Mouse (Mus musculus): Measurements from ENCODE around the gene Unc5a. TPM values are rescaled to one million over a fixed set of nuclear protein-coding genes. Genes with fewer than 3 reads are reported as not detected.
A peak's percentile ranks its signal among the peaks of the same experiment; 100 is the strongest.

Unc5a gene
- polyA plus RNA-seq, 1 experiment from 2014 or later: 1.0 TPM

DNA sequence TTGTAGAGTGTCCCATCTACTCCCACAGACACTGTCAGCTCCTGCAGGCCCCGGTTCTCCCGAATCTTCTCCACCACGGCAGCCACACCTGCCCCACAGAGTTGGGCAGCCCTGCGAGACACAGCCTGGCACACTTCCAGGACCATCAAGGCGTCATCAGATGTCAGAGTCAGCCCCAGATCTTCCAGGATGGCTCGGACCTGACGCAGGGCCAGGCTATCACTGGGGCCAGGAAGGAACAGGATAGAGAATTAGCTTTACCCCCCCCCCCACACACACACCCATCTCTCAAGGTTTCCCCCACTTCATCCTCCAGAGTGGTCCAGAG, 57.2 kb downstream of the Unc5a start:
- no peak for DNase-seq (ENCODE audit: low spot score)
- Histone ChIP-seq H3K4me1 (ENCODE audit: control insufficient read depth, insufficient read depth, low read length) (no peaks in the 10 kb centered on the region), H3K27me3 (ENCODE audit: control insufficient read depth, insufficient read depth, low read length) (no peaks in the 10 kb centered on the region), H3K27ac (replicated peaks; ENCODE audit: low read depth, low read length) (no peak overlapping the region), H3K4me2 (ENCODE audit: low read depth, low read length) (no peak overlapping the region), H3K9ac (replicated peaks; ENCODE audit: low read length) (no peak overlapping the region), H3K4me3 (ENCODE audit: low read depth, low read length) (no peak overlapping the region), H3K36me3 (replicated peaks; ENCODE audit: control insufficient read depth, insufficient read depth, low read depth, low read length) (no peaks in the 10 kb centered on the region), H3K9me3 (replicated peaks; ENCODE audit: control insufficient read depth, low read length) (no peaks in the 10 kb centered on the region)
- 82% methylated on average over 7 of the region's 7 CpGs for WGBS
- ATAC-seq (replicated peaks; ENCODE audit: insufficient number of reproducible peaks, low FRiP score, low TSS enrichment, low read depth): no peak

DNA sequence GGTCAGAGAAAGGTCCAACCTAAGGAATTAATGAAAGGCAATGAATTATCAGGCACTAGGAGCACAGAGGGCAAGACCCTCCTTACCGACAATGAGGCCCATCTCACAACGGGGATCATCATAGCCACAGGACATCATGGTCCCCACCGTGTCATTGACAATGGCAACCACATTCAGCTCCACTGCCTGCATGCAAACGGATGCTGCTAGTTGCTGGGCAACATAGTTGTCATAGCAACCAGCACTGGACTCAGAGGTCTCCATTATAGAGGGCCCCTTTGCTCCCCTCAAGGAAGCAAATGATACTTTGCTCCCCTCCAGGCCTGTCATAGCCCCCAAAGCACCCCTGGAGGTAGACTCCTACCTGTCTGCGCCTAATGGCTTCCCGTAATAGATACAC, 59.4 kb downstream of the Unc5a start:
- Histone ChIP-seq H3K27me3 (ENCODE audit: control insufficient read depth, insufficient read depth, low read length) (no peaks in the 10 kb centered on the region), H3K9me3 (replicated peaks; ENCODE audit: control insufficient read depth, low read length) (no peaks in the 10 kb centered on the region), H3K4me1 (ENCODE audit: control insufficient read depth, insufficient read depth, low read length) (peaks cover 3% of the 10 kb centered on the region; the same call in 1 of the 2 replicates), H3K4me2 (ENCODE audit: low read depth, low read length) (no peak overlapping the region), H3K27ac (replicated peaks; ENCODE audit: low read depth, low read length) (no peak overlapping the region), H3K36me3 (replicated peaks; ENCODE audit: control insufficient read depth, insufficient read depth, low read depth, low read length) (no peaks in the 10 kb centered on the region), H3K9ac (replicated peaks; ENCODE audit: low read length) (no peak overlapping the region), H3K4me3 (ENCODE audit: low read depth, low read length) (no peak overlapping the region)
- DNase-seq (ENCODE audit: low spot score): peak; percentile 16
- 64% methylated on average over 6 of the region's 6 CpGs for WGBS
- ATAC-seq (replicated peaks; ENCODE audit: insufficient number of reproducible peaks, low FRiP score, low TSS enrichment, low read depth): no peak

DNA sequence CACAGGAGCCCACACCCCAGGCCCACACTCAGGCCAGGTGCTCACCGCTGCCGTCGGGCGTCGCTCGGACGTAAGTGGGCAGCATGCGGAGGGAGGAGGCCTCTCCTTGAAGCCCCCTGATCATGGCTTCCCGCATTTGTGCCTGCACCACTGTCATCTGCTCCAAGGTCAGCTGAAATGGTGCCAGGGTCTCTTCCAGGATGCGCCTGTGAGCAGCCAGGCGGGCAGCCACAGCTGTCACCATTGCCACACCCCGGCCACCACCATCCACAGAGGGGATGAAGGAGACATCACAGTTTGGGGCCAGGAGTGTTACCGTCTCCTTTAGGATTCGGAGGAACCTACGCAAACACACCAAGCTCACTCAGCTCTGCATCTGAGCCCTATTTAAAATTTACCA, 61.9 kb downstream of the Unc5a start:
- H3K4me1 ChIP-seq (ENCODE audit: control insufficient read depth, insufficient read depth, low read length): peaks cover 3% of the 10 kb centered on the region; the same call in 1 of the 2 replicates
- no peak for DNase-seq (ENCODE audit: low spot score)
- H3K9ac ChIP-seq (replicated peaks; ENCODE audit: low read length): no peak overlapping the region
- no peak overlapping the region for H3K4me3 ChIP-seq (ENCODE audit: low read depth, low read length)
- H3K36me3 ChIP-seq (replicated peaks; ENCODE audit: control insufficient read depth, insufficient read depth, low read depth, low read length): no peaks in the 10 kb centered on the region
- 86% methylated on average over 15 of the region's 15 CpGs for whole genome bisulfite sequencing
- H3K27ac ChIP-seq (replicated peaks; ENCODE audit: low read depth, low read length): no peak overlapping the region
- no peak overlapping the region for H3K4me2 ChIP-seq (ENCODE audit: low read depth, low read length)
- H3K9me3 ChIP-seq (replicated peaks; ENCODE audit: control insufficient read depth, low read length): no peaks in the 10 kb centered on the region
- no peaks in the 10 kb centered on the region for H3K27me3 ChIP-seq (ENCODE audit: control insufficient read depth, insufficient read depth, low read length)
- no peak for ATAC-seq (replicated peaks; ENCODE audit: insufficient number of reproducible peaks, low FRiP score, low TSS enrichment, low read depth)

DNA sequence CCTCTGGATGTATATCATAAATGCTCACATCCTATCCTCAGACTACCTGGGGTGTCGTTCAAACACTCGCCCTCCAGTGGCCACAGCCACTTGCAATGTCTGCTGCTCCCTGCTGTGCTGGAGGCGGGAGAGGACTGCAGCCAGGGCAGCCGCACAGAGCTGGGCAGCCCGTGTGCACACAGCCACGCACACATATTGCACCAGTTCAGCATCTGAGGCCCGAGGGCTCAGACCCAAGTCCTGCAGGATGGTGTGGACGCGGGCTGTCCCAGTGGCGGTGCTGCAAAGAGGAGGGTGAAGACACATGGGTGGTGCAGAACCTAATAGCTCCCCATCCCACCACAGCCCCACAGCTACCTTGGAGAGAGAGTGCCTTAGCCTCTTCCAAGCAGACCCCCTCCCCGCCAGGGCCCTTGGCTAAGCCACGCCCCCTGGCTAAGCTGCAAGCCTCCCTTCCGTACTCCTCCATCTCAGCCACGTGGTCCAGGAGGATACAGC, 62.8 kb downstream of the Unc5a start:
- 4% methylated on average over 14 of the region's 14 CpGs for WGBS
- DNase-seq (ENCODE audit: low spot score) (peak; percentile 47), ATAC-seq (replicated peaks; ENCODE audit: insufficient number of reproducible peaks, low FRiP score, low TSS enrichment, low read depth) (peak; percentile 58; the same call in 1 of the 2 replicates)
- Histone ChIP-seq H3K9ac (replicated peaks; ENCODE audit: low read length) (no peak overlapping the region), H3K27ac (replicated peaks; ENCODE audit: low read depth, low read length) (no peak overlapping the region), H3K9me3 (replicated peaks; ENCODE audit: control insufficient read depth, low read length) (no peaks in the 10 kb centered on the region), H3K27me3 (ENCODE audit: control insufficient read depth, insufficient read depth, low read length) (no peaks in the 10 kb centered on the region), H3K4me1 (ENCODE audit: control insufficient read depth, insufficient read depth, low read length) (peaks cover 3% of the 10 kb centered on the region; the same call in 1 of the 2 replicates), H3K36me3 (replicated peaks; ENCODE audit: control insufficient read depth, insufficient read depth, low read depth, low read length) (no peaks in the 10 kb centered on the region), H3K4me3 (ENCODE audit: low read depth, low read length) (no peak overlapping the region), H3K4me2 (ENCODE audit: low read depth, low read length) (no peak overlapping the region; the same call in 1 of the 2 replicates)

DNA sequence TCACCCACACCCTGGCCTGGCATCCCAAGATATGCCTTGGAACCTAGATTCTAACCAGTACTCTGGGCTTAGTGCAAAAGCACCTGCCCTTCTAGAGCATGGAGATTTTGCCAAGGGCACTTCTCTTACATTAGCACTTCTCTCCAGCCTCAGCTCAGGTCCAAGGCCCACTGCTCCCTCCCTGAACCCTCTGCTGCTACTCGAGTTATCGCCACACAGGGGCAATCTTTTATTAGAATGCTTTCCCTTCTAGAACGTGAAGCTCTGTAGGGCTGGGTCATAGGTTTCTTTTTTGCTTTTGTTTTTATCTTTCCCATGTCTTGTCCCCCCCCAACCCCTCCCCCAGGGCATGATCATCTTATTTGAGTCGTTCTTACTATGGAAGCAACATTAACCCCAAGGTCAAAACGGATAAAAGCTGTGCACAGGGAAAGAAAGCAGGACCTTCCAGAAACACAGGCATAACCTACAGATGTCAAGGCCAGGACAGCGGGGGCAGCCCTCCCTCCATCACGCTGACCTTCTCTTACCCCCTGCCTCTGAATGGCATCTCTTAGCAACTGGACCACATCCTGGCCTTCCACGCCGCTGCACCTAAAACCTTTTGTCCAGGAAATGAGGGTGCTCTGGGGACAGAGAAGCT, 64.6 kb downstream of the Unc5a start:
- ATAC-seq (replicated peaks; ENCODE audit: insufficient number of reproducible peaks, low FRiP score, low TSS enrichment, low read depth) (no peak), DNase-seq (ENCODE audit: low spot score) (peak; percentile 18)
- H3K4me2 ChIP-seq (ENCODE audit: low read depth, low read length): no peak overlapping the region
- no peaks in the 10 kb centered on the region for H3K27me3 ChIP-seq (ENCODE audit: control insufficient read depth, insufficient read depth, low read length)
- H3K4me1 ChIP-seq (ENCODE audit: control insufficient read depth, insufficient read depth, low read length): peaks cover 3% of the 10 kb centered on the region; the same call in 1 of the 2 replicates
- H3K36me3 ChIP-seq (replicated peaks; ENCODE audit: control insufficient read depth, insufficient read depth, low read depth, low read length): no peaks in the 10 kb centered on the region
- WGBS: 19% methylated on average over 9 of the region's 9 CpGs
- H3K9me3 ChIP-seq (replicated peaks; ENCODE audit: control insufficient read depth, low read length): no peaks in the 10 kb centered on the region
- H3K4me3 ChIP-seq (ENCODE audit: low read depth, low read length): no peak overlapping the region
- H3K9ac ChIP-seq (replicated peaks; ENCODE audit: low read length): no peak overlapping the region
- no peak overlapping the region for H3K27ac ChIP-seq (replicated peaks; ENCODE audit: low read depth, low read length)

DNA sequence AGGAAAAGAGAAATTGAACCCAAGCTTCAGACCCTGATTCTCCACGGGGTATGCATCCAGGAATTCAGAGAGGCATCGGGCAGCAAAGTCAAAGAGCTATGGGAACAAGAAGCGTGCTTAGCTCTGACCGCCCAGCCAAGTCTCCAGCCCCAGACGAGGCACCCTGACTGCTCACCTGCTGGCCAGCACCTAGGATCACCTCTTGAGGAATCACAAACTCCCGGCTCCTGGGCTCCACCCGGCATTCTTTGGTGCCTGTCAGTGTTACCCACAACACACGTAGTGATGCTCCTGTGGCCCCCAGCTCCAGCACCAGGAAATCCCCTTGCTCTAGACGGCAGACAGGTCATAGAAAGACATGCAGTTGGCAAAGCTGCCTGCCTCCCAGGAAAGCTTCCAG, 65.2 kb downstream of the Unc5a start:
- H3K27ac ChIP-seq (replicated peaks; ENCODE audit: low read depth, low read length): no peak overlapping the region
- DNase-seq (ENCODE audit: low spot score) (no peak), ATAC-seq (replicated peaks; ENCODE audit: insufficient number of reproducible peaks, low FRiP score, low TSS enrichment, low read depth) (no peak)
- WGBS: 55% methylated on average over 9 of the region's 9 CpGs
- no peak overlapping the region for H3K9ac ChIP-seq (replicated peaks; ENCODE audit: low read length)
- no peaks in the 10 kb centered on the region for H3K9me3 ChIP-seq (replicated peaks; ENCODE audit: control insufficient read depth, low read length)
- H3K27me3 ChIP-seq (ENCODE audit: control insufficient read depth, insufficient read depth, low read length): no peaks in the 10 kb centered on the region
- H3K4me1 ChIP-seq (ENCODE audit: control insufficient read depth, insufficient read depth, low read length): peaks cover 3% of the 10 kb centered on the region; the same call in 1 of the 2 replicates
- no peaks in the 10 kb centered on the region for H3K36me3 ChIP-seq (replicated peaks; ENCODE audit: control insufficient read depth, insufficient read depth, low read depth, low read length)
- no peak overlapping the region for H3K4me2 ChIP-seq (ENCODE audit: low read depth, low read length)
- H3K4me3 ChIP-seq (ENCODE audit: low read depth, low read length): no peak overlapping the region

DNA sequence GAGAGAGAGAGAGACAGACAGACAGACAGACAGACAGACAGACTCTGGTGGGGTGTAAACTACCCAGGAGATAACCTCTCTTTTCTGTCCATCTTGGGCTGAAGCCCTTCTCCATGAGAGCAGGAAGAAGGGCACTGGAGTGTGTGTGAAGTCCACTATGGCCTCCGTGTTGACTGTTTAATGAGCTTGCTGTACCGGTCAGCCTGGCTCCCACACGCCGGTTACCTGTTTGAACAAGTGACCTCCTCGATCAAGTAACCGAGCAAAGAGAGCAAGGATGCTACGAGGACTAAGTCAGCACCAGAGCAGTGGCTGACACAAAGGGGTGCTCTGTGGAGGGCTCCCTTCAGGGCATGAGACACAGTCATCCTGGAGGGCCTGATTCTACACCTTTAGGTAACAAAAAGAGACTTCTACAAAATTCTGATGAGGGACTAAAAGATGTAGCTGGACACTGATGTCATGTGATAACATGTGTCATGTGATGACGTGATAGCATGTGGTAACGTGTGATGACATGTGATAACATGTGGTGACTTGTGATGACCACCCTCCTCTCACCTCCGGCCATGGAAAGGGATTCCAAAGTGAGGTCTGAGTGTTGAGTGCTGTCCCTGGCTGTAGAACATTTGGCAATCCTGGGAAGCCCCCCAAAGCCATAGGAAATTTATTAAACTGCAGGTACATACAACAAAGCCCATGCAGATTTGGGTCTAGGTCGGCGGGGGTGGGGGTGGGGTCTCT, 68.1 kb downstream of the Unc5a start:
- WGBS: 83% methylated on average over 12 of the region's 12 CpGs
- Histone ChIP-seq H3K9ac (replicated peaks; ENCODE audit: low read length) (no peak overlapping the region; the same call in 1 of the 2 replicates), H3K27me3 (ENCODE audit: control insufficient read depth, insufficient read depth, low read length) (no peaks in the 10 kb centered on the region), H3K27ac (replicated peaks; ENCODE audit: low read depth, low read length) (no peak overlapping the region), H3K4me2 (ENCODE audit: low read depth, low read length) (no peak overlapping the region), H3K9me3 (replicated peaks; ENCODE audit: control insufficient read depth, low read length) (no peaks in the 10 kb centered on the region), H3K4me1 (ENCODE audit: control insufficient read depth, insufficient read depth, low read length) (peaks cover 1% of the 10 kb centered on the region; the same call in 1 of the 2 replicates), H3K36me3 (replicated peaks; ENCODE audit: control insufficient read depth, insufficient read depth, low read depth, low read length) (no peaks in the 10 kb centered on the region), H3K4me3 (ENCODE audit: low read depth, low read length) (no peak overlapping the region)
- ATAC-seq (replicated peaks; ENCODE audit: insufficient number of reproducible peaks, low FRiP score, low TSS enrichment, low read depth) (no peak), DNase-seq (ENCODE audit: low spot score) (no peak)

All from embryonic facial prominence, embryonic 11.5 days (tissue).